8 mouse cellular contexts compared by ENCODE assay signal in the genomic region with DNA sequence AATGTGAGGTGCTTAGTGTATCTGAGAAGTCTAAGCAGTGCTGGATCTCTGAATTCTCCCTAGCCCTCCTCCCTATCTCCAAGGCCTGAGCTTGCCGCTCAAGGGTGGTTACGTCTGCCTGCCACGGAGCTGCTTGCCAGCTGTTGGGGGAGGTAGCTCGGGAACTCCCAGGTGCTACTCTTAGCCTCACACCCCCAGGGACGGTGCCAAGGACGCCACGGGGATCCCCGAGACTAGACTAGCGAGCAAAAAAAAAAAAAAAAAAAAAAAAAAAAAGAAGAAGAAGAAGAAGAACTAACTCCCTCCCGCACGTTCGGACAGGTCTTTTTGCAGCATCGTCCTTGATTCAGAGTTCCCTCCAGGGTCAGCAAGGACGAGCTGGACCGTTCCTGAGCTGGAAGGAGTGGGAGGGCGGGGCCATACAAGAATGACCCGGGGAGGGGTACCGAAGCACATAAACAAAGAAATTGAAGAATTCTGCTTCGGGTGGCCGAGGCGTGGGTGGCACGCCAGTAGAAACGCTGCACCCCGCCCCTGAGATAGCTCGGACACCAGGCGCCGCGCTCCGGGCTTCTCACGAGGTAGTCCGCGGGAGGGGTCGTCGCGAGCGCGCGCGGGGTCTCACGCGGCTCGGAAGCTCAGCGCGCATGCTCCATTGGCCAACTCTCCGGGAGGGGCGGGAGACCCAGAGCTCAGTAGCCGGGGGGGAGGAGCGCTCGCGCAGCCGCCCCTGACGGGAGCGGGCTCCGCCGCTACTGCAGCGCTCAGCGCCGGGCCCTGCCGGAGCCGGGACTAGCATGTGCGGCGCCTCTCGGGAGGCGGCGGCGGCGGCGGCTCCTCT. TPM values are rescaled to one million over a fixed set of nuclear protein-coding genes. Genes with fewer than 3 reads are reported as not detected.
DNase-seq lines count a peak whose midpoint lies in the region; ATAC-seq lines count a peak whose summit lies in the region.

A gene (plus strand): TSS at position 291 of the 841 bp plus-strand sequence.

- ATAC-seq in inflammation-experienced regulatory T-cells, adult 6 months = peak; percentile 80
- ATAC-seq in megakaryocyte, adult 5-6 weeks (ENCODE audit: poor library complexity, severe bottlenecking) = peak; percentile 43
- no peak for ATAC-seq in monocyte, adult 5-6 weeks (replicated peaks; ENCODE audit: insufficient number of reproducible peaks, low FRiP score, low TSS enrichment, poor library complexity, severe bottlenecking)

- DNase-seq in ZHBTc4 (ENCODE audit: low read depth, low spot score) = peak; percentile 60
- DNase-seq in cerebellum, postnatal 4 days (ENCODE audit: low spot score in 2 of 2) = peak; percentile 71 to 86
- peak; percentile 64 for DNase-seq in gastrocnemius, postnatal 10 days
- DNase-seq in left cerebral cortex, postnatal 10 days (ENCODE audit: extremely low spot score in 1 of 2, low spot score in 2 of 2) = peak; percentile 85 to 91
- peak; percentile 94 to 95 for DNase-seq in right cerebral cortex, postnatal 10 days (ENCODE audit: low spot score in 2 of 2)

- intact Hi-C loops in left cerebral cortex, postnatal 10 days (cut with DNase I) = loop anchor here (5.0 to 10.0 kb wide), 2 partner anchors 218 to 336 kb away; no protein-coding TSS in a partner anchor

RNA-seq across cellular contexts. Expression of the gene that starts here (rescaled TPM):
- total RNA-seq in gastrocnemius, postnatal 10 days (2021) = 1 to 10 TPM; 2.5 to 3.9 TPM
- polyA plus RNA-seq in inflammation-experienced regulatory T-cells, adult 6 months (2017; shearing (Covaris generic)) = not detected
- total RNA-seq in left cerebral cortex, postnatal 10 days (2021) = 100 to 1,000 TPM; 105 to 109 TPM
- 0.16 and 1.5 TPM in 2 replicates for total RNA-seq in megakaryocyte, adult 5-6 weeks (2015)
- total RNA-seq in megakaryocyte, adult 5-6 weeks (2017) = 0.15 TPM in 1 of 2 replicates, not detected in the other
- not detected in 3 replicates for total RNA-seq in monocyte, adult 5-6 weeks (2017)

Comparison
In these comparisons a context has a peak if more than half of its experiments do, and no peak if none do; other contexts are left out.
1. RNA of the gene that starts here (total RNA-seq): 105 to 109 TPM in left cerebral cortex, postnatal 10 days; 2.5 to 3.9 TPM in gastrocnemius, postnatal 10 days, 0.15 to 1.5 TPM in megakaryocyte, adult 5-6 weeks and not detected in monocyte, adult 5-6 weeks; every median in the first group is over 10 times any median in the second.
2. Peak in ATAC-seq in inflammation-experienced regulatory T-cells, adult 6 months; RNA of the gene not detected or under 1 TPM.
3. Peak in every context shown above with its lines, with median percentiles within 50 percentile points of each other: DNase-seq.